Mouse (Mus musculus): ENCODE measurements around the gene Dip2c.

Gene Dip2c

DNA sequence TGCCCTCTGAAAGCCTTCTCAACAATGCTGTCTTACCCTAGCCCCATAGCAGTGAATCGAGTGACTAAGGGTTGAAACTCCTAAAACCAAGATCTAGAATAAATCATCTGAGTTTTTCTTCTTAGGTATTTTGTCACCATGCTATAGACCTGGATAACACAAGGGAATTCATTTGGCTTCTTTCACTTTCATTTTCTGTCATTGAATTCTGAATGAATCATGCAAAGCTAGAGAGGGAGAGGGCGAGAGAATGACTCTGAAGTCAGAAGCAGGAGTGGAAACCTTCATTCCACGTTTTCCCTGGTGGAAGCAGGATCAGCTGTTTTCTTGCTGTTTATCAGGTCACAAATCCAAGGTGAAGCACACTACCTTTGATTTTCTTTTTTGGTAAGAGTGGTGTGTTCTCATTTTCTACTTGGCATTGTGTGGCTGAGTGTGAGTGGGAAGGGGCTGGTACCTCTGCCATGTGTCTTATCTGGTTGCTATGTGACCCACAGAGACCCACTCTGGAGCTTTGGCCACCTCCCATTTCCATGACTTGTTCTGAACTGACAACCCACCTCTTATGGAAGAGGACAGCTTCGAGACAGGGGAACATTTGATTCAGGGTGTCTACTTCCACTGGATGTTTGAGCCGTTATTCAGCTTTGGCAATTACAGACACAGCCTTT lies 104.5 kb downstream of the Dip2c start:
- no peak for TF ChIP-seq GATA4 (IDR thresholded peaks at IDR 0.05; ENCODE audit: insufficient replicate concordance, low read length)

DNA sequence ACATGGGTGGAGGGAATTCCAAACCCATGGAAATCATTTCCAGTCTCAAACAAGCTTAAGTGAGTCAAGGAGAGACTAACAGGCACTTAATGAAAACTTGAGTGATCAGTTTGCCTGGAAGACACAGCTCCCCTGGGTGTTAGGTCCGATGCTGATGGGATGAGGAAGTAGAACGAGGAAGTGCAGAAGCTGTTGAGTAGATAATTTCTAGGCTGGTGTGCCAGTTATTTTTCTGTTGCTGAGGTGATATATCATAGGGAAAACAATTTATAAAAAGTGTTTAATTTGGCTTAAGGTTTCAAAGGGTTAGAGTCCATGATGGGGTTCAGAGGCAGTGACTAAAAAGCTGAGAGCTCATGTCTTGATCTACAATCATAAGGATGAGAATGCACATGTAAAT lies 111.7 kb downstream of the Dip2c start:
- TF ChIP-seq GATA4 (IDR thresholded peaks at IDR 0.05; ENCODE audit: insufficient replicate concordance, low read length), result no peak

DNA sequence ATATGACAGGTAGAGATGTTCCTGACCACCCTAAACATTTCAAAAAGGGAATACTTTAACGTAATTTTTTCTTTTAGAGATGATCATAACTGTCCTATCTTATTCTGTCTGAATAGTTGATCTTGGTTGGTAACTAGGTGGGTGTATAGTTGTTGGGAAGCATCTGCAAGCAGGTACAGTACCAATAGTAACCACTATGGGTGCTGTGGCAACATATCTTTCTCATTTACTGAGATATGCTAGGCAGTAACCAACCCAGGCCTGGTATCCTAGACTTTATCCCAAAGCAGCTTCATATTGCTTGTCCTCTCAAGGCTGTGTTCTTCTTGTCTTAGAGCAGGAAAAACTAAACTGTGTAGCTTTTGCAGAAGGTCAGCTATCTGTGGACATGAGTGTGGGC lies 113.0 kb downstream of the Dip2c start:
- no peak for TF ChIP-seq GATA4 (IDR thresholded peaks at IDR 0.05; ENCODE audit: insufficient replicate concordance, low read length)

DNA sequence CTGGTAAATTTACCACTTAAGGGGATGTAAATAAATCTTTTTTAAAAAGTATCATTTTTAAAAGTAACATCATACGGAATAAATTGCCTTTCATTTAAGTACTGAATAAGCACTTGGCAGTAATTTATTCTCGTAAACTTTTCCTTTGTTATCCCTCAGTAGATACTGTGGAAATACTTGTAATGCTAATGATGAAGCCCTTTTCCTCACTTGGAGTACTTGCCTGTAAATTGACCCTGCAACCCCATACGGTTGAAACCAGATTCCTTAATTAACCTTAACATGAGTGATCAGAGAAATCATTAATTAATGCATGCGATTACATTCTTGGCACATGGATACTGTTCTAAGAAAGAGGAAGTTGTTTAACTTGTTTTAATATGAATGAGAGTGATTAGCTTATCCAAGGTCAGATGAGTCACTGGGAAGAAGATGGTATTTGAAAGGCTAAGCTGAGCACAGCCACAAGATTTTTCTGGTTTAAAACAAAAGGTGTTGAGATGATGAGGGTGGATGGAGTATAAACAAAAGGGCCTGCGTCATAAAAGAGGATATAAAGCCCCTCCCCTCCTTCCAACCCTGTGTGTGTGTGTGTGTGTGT lies 114.0 kb downstream of the Dip2c start:
- TF ChIP-seq GATA4 (IDR thresholded peaks at IDR 0.05; ENCODE audit: insufficient replicate concordance, low read length), result no peak

DNA sequence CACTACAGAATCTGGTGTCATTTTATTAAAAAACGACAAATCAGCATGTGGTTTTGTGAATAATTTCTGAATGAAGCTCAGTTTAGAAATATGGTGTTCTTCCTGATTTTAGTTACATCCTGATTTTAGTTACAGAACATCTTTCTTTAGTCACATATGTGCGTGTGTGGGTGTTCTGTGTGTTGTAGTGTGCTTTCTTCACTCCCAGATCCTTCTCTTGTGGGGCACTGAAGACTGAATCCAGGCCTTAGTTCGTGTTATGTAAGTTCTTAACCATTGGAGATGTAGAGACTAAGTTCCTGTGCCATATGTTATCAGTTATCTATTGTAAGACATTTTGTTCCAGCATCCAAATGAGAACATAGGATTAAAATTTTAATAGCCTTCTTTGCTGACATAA lies 117.1 kb downstream of the Dip2c start:
- no peak for TF ChIP-seq GATA4 (IDR thresholded peaks at IDR 0.05; ENCODE audit: insufficient replicate concordance, low read length)

DNA sequence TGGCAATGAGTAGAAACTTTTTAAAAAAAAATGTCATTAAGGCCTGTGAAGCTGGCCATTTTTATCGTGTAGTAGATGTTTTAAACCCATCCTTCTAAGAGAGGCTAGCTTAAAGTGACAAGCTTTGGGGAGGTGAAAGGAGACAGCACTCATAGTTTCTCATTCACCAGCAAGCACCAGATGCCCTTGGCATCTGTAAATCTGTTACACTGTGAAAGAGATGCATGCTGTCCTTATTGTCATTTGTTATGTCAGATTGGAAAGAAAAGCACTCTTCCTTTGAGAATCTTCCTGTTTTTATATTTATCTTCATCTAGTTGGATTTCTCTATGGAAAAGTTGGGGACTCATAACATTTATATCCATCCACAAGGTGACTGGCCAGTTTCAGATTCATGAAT lies 119.0 kb downstream of the Dip2c start:
- no peak for TF ChIP-seq GATA4 (IDR thresholded peaks at IDR 0.05; ENCODE audit: insufficient replicate concordance, low read length)

DNA sequence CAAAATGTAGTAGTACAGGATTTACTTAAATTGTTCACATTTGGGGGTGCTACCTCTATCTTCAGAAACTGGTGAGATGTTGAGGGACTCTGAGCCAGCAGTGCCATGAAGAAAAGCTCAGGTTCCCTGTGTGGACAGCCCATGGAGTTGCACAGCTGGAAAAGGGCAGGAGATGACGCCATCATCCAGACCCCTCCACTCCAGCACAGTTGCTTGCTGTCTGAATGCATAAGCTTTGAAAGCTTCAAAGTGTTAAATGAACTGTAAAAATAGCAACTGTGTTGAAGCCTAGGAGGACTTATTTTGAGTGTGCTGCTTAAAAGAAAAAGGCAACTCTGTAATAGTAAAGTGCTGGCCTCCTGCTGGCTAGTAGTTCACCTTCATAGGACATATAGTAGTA lies 122.5 kb downstream of the Dip2c start:
- no peak for TF ChIP-seq GATA4 (IDR thresholded peaks at IDR 0.05; ENCODE audit: insufficient replicate concordance, low read length)

DNA sequence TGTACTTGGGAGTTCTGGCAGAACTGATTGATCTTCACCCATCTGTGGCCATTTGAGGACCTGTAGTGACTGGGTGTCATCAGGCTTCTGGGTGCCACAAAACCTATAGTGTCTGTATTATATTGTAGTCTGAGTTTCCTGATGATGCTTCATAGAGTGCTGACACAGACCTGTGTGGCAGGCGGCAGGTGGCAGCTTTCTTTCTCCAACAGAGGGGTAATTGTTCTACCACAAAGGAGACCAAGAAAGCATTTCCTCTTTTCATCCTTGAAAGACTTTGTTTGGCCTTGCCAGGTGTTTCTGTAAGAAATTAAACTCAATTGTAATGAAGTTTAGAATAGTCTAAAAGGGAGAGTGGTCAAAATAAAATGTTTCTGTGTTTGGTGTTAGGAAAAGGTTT lies 129.1 kb downstream of the Dip2c start:
- no peak for TF ChIP-seq GATA4 (IDR thresholded peaks at IDR 0.05; ENCODE audit: insufficient replicate concordance, low read length)

DNA sequence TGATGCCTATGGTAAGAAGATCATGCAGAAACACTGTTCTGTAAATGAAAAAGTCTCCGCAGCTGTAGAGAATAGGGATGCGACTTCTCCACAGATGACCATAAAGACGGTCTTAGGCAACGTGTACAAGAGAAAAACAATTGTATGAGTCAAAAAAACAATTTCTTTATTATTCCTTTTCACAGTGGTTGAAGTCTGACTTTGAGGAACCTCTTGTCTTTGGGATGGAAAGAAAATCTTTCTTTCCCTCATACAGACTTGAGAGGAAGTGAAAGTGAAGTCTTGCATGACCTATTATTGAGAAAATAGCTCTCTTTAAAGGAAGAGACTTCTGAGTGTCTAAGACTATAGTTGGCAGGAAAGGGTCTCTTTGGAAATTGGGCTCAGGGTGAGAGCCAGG lies 132.7 kb downstream of the Dip2c start:
- no peak for TF ChIP-seq GATA4 (IDR thresholded peaks at IDR 0.05; ENCODE audit: insufficient replicate concordance, low read length)

DNA sequence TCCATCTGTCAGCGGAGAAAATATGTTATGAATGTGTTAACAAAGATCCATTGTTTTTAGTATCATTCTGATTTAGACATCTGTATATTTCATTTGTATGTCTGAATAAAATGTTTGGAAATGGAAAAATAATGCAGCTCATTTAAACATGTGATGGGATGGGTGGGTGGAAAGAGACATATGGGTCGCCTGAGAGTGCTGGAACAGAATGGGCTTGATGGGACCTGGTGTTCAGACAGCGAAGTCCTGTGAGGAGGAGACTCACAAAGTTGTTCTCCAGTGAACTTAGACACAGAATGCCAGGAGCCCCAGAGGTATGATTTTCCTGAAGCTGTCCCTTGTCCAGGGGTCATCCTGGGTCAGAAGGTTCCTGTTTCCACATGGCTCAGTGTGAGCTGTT lies 142.1 kb downstream of the Dip2c start:
- no peak for TF ChIP-seq GATA4 (IDR thresholded peaks at IDR 0.05; ENCODE audit: insufficient replicate concordance, low read length)

DNA sequence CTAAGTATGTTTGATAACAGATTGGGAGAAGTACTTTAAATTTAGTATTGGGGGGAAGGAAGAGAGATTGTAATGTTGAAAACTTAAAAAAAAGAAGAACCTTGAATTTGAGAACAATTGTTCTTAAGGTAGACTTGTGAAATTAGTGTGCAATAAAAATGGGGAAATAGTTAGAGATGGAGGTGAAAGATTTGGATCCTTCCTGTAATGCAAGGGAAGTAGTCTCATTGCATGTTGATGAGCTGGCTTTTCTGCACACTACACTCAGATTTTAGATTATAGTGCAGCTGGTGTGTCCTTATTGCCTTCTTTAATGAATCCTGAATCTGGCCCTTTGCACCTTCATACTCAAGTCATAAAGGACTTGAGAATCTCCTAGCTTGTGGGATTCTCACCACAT lies 142.9 kb downstream of the Dip2c start:
- no peak for TF ChIP-seq GATA4 (IDR thresholded peaks at IDR 0.05; ENCODE audit: insufficient replicate concordance, low read length)

DNA sequence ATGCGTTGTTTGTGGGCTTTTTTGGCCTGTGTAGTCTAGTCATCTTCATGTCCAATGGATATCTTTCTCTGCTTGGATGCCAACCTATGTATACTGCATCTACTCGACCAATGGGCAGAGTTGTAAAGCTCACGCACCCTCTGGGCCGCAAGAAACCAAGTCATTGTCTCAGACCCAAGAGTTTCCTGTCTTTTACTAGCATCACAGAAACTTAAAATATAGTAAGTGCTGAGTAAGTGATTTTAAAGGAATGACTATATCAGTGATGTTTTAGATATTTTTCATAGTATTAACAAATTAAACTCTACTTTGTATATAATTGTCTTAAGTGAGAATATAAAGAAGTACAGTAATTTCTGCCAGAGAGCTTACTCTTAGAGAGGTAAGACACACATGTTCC lies 145.6 kb downstream of the Dip2c start:
- no peak for TF ChIP-seq GATA4 (IDR thresholded peaks at IDR 0.05; ENCODE audit: insufficient replicate concordance, low read length)

DNA sequence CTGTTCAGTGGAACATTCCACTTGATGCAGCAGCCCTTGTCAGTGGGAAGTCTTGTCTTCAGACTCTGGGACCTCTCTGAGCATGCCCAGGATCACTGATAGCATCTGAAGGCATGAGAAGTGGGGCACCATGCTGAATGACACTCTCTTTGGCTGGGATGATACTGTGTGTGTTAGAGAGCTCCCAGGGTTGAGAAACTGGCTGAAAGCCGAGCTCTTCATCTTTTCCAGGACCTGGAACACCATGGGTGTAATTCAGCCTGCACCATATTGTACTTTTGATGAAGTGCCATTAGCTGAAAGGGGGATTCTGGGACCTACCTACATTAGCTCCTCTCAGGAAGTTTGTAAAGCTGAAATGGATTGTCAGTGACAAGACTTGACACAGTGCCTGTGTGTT lies 146.5 kb downstream of the Dip2c start:
- TF ChIP-seq GATA4 (IDR thresholded peaks at IDR 0.05; ENCODE audit: insufficient replicate concordance, low read length), result no peak

DNA sequence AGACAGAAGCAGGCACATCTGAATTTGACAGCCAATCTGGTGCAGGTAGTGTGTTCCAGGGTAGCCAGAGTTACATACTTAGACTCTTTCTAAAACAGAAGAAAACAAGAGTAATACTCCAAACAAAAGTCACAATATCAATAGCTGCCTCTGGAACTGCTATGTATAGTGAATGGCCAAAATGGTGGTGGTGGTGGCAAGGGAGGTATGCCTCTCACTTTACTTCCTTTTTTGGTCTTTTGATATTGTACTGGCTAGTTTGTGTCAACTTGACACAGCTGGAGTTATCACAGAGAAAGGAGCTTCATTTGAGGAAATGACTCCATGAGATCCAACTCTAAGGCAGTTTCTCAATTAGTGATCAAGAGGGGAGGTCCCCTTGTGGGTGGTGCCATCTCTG lies 148.1 kb downstream of the Dip2c start:
- no peak for TF ChIP-seq GATA4 (IDR thresholded peaks at IDR 0.05; ENCODE audit: insufficient replicate concordance, low read length)

DNA sequence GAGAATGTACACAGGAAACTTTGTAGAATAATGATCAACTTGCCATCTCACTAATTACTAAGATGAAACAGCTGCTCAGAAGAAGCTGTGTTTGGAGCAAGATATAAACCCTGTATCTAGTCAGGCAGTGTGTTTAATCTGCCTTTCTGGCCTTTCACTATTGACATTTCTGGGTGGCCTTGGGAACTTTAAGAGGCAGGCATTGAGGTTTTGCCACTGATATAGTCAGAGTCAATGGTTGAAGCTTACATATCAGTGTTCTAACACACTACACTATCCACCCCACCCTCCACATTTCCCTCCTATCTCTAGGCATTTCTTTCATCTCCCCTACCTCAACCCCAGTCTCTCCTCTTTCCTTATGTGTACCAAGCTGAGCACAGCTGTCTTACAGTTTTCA lies 149.9 kb downstream of the Dip2c start:
- no peak for TF ChIP-seq GATA4 (IDR thresholded peaks at IDR 0.05; ENCODE audit: insufficient replicate concordance, low read length)

DNA sequence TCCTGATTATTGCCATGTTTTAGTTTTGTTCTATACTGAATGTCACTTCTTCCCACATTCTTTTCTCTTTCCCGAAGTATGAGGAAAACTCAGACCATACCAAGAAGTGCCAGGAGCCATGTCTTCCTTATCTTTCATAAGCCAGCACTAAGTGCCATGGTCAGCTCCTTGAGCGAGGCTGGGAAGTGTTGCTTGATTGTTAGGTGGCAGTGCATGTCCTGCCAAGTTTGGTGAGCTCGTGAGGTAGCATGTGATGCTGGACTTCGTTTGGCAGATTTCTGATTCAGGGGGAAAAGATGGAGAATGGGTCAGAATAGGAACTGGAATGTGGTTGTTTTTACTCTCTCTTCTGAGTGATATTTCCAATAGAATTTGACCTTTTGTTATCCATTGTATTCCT lies 150.5 kb downstream of the Dip2c start:
- no peak for TF ChIP-seq GATA4 (IDR thresholded peaks at IDR 0.05; ENCODE audit: insufficient replicate concordance, low read length)

DNA sequence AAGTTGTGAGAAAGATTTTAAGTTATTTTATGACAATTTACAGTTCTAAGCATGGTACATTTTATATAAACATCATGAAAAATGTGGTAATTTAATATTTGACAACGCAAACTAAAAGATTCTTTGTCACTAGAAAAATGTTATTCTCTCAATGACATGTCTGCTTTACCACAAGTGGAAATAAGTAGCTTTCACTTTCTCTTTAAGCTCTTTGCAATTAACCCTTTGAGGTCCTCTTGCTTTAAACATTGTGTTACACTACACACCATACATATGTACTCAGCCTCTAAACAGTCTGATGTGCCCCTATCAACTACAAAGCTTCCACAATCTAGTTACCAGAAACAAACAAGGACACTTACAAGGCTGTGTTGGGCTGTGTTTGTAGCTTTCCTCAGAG lies 153.6 kb downstream of the Dip2c start:
- no peak for TF ChIP-seq GATA4 (IDR thresholded peaks at IDR 0.05; ENCODE audit: insufficient replicate concordance, low read length)

Data from liver, adult (tissue).